Mouse (Mus musculus) brain, embryonic 14.5 days (tissue): Measurements from ENCODE around the gene Tmem120a.

Source experiments
- CTCF ChIP-seq: fragments of 200-500 bp; IDR thresholded peaks from 2 replicates; pipeline ENCODE4 v1.5.1; 2012; ENCODE audit warnings: inconsistent platforms, mild to moderate bottlenecking, moderate library complexity, borderline replicate concordance; ENCODE audit not compliant: insufficient read depth, insufficient read length; ENCODE audit errors: extremely low read depth
- POLR2A ChIP-seq: fragments of 200-500 bp; IDR thresholded peaks from 2 replicates; pipeline ENCODE4 v1.6.1; 2012; ENCODE audit warnings: mild to moderate bottlenecking, inconsistent platforms, borderline replicate concordance; ENCODE audit not compliant: poor library complexity, insufficient read depth, insufficient read length, severe bottlenecking; ENCODE audit errors: extremely low read depth

DNA sequence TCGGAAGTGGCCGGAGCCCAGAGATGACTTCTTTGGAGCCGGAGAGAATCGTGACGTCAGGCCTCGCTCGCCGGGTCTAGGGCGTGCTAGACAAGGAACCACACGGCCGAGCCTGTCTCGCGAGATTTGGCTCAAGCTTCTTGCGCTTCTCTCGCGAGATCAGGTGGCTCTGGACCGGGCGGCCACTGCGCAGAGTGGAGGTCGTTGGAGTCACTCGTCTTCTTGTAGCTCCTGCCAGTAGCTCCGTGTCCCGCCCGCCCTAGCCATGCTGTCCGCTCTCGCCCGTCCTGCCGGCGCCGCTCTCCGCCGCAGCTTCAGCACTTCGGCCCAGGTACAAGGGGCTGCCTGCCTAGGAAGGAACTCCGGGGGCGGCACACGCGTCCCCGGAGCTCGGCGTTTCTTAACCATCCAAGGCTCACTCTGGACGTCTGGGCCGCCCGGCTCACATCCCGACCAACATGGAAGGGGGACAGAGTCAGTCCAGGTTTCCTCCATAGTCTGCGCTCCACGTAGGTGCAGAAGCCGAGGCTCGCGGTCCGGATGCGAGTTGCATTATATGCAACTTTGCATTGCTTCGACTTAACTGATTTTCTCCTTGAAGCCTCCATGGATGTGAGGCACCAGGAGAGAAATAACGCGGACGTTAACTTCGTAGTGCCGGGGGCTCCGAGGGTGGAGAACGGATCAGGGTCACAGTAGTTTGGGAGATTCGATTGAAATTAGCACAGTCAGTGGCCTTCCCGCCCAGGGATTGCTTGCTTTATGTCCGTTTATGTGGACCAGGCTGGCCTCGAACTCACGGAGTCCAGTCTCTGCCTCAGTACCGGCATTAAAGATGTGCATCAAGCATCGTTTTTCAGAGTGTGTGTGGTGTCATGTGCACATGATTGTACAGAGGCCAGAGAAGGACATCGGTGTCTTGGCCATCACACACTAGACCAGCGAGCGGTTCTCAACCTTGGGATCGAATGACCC is 34.5 kb upstream of the Tmem120a start, which contains the start of gene Mdh2:
- peak; percentile 76; the same call in 1 of the 2 replicates for TF ChIP-seq POLR2A
- TF ChIP-seq CTCF = no peak
